Mouse (Mus musculus) right cerebral cortex, adult 2 months (tissue): ENCODE measurements around the gene Gphb5.
"Not testable (repeated sequence)": the region's sequence is repeated elsewhere in the genome, so short reads cannot be mapped to it uniquely, and the experiment has no call there.

Source experiments
- DNase-seq, 2 experiments: peaks; one replicate each; pipeline ENCODE4 v3.0.0; 2021 to 2022; ENCODE audit warnings: low spot score in 2 of 2

Gphb5 gene

DNA sequence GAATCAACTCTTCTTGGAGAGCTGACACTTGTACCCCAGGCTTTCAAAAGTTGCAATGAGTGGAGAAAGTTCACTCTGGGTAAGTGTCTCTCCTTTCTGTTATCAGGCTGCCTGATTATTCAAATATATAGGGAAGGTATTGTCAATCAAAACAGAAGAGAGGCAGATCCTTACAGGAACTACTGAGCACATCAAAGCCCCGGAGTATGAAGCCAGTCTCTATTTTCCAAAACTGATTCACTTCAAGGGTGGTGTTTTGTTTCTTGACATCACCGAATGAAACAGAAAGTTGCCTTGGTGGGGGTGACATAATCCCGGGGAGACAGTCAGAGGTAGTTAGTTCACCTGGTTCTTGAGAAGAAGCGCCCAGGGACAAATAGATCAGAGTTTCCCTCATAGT is at the start of gene Gphb5:
Gene Gphb5, minus strand, starts transcription at position 101 of the 400 bp plus-strand sequence.
- DNase-seq = no peak

- no peak for DNase-seq
Observed at GRCm38 (mm10) chr12:75466206-75466605, 49.6 kb upstream of the Gphb5 start.

GRCm38 (mm10) chr12:75464016-75464769 is 47.6 kb upstream of the Gphb5 start:
- DNase-seq = peak in 1 of 2 experiments; percentile 40

GRCm38 (mm10) chr12:75460561-75460960 is 44.0 kb upstream of the Gphb5 start:
- DNase-seq = no peak

GRCm38 (mm10) chr12:75459656-75460055 is 43.1 kb upstream of the Gphb5 start:
- DNase-seq = no peak

- DNase-seq = no peak
Observed at GRCm38 (mm10) chr12:75453441-75453840, 36.9 kb upstream of the Gphb5 start.

GRCm38 (mm10) chr12:75453027-75453426 is 36.4 kb upstream of the Gphb5 start:
- DNase-seq = no peak

DNA sequence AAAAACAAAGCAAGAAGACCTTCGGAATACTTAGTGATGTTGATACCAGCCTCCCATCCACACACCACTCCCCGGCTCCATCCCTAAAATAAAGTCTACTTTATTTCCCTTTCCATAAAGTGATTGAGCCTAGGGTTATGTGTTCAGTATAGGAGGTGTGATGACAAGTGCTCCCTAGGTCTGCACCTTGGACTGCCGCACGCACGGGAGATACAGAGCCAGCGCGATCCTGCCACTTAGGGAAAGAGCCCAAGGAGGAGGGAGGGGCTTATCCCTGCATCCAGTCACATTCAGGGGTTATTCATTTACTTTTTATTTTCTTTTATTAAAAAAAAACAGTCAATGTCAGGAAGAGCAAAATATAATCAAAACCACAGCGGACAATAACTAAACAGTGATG is 34.0 kb upstream of the Gphb5 start:
- no peak for DNase-seq

DNA sequence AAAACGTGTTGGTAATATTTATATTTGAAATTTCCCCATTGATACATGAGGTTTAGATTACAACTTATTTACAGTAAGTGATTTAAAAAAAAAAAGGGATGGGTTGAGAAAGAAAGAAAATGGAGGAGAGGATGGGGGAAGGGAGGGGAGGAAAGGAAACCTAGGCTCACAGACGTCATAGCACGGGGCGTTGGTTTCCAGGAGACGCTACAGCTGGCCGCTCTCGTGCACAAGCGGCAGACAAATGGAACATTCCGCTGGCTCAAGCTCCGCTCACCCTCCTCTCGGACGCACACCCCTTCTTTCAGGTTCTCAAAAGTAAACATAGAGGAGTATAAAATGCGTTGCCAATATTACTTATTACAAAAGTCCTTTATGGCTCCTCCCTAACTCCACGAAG is 33.4 kb upstream of the Gphb5 start:
- no peak for DNase-seq

DNA sequence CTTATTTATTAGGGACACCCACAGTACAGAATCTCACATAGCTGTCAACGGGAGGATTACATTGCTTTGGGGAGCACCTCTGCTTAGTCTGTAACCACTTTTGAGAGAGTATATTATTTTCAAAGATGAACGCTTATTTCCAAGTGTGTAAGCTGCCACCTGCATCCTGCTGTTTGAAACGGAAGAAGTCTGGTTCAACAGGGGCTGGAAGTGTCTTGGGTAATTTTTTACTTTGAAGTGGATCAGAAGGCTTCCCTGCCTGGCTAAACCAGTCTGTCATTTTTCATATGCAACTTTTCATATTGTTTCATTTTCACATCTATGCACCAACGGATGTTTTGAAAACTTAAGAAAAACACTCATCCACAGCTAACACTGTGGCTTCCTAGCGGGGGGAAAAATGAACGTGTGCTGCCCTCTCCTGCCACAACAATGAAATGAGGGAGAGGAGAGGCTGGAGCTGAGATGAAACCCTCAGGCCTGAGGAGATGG is 32.9 kb upstream of the Gphb5 start:
- DNase-seq = no peak

DNA sequence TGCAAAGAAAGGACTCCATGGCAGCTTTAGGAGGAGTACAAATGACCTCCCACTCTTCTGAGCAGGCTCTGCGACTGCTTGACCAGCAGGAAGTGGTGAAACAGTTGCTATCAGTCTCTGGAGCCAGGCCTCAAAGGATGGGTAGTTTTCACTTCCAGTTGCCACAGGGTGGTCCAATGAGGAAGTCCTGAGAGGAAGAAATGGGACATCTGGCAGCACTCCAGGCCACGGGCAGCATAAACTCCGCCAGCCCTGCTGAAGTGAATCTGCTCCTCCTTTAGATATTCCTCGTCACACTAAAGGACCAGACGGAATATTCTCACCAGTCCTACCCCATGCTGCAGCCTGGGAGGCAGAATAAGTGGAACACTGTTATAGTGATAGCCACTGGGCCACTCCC is 32.3 kb upstream of the Gphb5 start:
- DNase-seq = no peak

DNA sequence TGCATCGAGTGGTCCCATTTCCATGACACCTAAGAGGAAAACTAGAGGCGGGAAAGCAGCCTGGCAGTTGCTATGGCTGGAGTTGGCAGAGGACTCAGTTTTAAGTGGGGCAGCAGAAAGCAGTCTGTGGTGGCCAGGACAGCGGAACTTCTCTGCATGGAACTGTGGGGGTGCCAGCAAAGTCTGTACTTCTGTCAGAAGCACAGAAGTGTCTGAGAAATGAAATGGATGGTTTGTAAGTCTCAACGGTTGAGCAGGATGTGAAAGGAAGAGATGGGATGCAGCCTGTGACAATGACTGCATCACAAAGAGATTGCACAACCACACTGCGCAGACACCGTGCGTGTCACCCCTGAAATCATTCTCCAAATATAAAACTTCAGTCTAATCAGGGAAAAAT is 29.7 kb upstream of the Gphb5 start:
- DNase-seq = no peak

DNA sequence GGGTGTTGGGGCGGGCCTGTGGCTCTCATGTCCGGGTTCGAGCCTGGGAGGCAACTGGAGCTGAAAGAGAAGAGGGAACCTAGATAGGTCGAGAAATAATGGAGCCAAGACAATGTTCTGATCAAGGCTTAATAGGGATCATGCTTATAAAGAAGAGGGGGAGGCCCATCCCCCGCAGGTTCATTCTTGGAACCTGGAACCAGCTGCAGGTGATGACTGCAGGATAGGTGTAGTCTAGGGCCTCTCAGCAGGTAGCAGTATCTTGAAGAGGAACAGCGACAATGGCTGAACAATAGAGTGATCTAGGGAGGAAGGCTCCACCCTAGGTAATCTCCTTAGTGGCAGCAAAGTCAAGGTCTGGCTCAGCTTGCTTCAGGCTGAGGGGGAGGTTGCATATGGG is 15.8 kb upstream of the Gphb5 start:
- DNase-seq = not testable (repeated sequence)

DNA sequence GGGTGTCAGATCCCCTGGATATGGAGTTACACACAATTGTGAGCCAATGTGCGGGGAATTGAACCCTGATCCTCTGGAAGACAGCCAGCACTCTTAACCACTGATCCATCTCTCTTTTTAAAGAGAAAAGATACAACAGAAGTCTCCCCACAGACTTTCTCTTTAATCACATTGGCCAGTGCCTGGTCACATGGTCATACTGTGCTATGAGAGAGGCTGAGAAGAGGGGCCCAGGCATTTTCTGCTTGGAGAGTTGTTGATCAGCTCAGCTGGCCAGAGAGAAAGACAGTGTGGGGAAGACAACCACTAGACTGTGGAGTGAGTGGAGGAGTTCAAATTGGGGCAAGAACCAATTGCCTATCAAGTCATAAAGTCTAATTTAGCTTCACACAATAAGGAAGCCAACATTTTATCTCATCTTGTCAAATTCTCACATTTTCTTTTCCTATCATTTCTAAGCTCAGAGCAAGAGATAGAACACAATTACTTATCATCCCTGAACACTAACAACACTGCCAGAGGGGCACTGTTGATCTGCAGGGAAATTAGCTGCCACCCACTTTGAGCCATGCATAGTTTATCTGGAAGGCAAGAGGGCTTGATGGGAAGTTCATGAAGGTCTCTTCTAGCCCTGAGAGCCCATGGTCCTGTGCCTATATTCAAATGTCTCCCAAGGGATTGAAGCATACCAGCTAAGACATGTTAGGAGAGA is 13.3 kb upstream of the Gphb5 start:
- DNase-seq = no peak

- DNase-seq = no peak
Observed at GRCm38 (mm10) chr12:75428719-75429118, 12.1 kb upstream of the Gphb5 start.

DNA sequence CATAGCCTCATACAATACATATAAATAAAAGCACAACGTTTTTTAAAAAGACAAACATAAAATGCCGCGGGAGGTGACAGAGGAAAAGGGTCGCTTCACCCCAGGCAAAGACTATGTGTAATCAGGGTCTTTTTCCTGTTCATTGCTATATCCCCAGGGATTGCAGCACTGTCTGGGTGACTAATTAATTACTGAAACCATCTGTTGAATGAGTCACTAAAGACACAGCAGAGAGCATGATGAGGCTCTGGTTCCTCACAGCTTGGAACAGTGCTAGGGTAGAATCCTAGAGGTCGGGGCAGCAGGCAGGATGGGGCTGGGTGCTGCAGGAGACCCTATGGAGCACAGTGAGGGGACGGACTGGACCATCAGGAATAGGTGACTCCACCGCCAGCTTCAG is 9.3 kb upstream of the Gphb5 start:
- no peak for DNase-seq

DNA sequence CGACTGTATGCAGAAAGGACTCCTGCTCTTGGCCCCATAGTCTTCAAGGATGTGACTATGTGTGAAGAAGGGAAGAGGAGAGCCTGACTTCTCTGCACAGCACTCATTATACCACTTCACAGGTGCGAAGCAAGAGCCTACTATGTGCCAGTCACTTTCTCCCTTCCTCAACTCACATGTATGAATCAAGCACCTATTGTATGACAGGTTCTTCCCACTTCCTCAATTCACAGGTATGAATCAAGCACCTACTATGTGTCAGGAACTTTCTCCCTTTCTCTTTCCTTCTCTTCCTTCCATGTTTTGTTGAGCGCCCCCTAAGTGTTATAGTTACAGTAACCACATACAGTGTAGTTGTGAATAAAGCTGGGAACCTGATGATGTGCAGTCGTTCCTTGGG is 8.2 kb upstream of the Gphb5 start:
- no peak for DNase-seq

DNA sequence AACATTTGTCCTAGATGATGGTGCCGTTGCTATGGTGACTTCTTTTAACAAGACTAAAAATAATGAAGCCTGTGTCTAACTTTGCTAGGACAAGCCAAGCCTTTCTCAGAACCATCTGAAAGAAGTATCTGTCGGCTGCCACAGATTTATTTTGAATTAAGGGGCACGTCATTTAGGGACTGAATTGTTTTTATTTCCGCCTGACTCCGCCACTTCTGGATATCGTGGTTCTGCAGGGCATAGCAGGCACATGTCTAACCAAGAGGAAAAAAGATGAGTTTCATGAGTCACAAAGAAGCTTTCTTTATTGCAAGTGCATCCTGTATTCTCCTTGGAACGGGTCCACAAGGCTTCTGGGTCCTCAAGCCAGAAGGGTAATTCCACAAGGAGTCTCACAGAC is 7.8 kb upstream of the Gphb5 start:
- peak; percentile 14 to 47 for DNase-seq

GRCm38 (mm10) chr12:75414991-75415390 is 1.6 kb downstream of the Gphb5 start:
- DNase-seq = no peak

- no peak for DNase-seq
Observed at GRCm38 (mm10) chr12:75412964-75413363, 3.6 kb downstream of the Gphb5 start.

- no peak for DNase-seq
Observed at GRCm38 (mm10) chr12:75397077-75397476, 19.5 kb downstream of the Gphb5 start.

DNA sequence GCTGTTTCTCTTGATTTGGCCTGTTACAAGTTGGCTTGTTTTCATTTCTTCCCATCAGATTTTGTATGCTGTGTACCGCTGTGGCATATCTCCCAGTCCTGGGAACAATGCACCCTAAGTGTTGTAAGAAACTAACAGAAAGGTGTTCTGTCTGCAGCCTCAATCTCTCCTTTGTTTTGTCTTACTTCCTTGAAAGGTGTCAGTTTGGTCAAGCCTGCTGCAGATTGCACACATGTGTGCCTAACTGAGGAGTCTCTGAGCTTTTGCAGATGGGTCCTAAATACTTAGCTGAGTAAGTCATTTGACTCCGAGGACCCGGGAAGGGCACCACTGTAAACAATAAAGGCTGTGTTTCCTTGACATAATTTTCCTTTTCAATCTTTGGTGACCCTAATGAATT is 20.0 kb downstream of the Gphb5 start:
- no peak for DNase-seq
